Mouse (Mus musculus): ENCODE measurements at regions not wholly inside any gene's neighbourhood (a gene's known extent, or its start where the extent isn't known, plus 50 kb on each side); places are given as distances from the start of the nearest gene placed in this dataset.

GRCm38 (mm10) chr5:37980692-37981091, 57.9 kb upstream of the Stx18 start:
- Histone ChIP-seq H3K27ac (ENCODE audit: control insufficient read depth, insufficient read depth, low read depth, low read length) (no peak overlapping the region), H3K4me1 (ENCODE audit: control insufficient read depth, insufficient read depth, low read length) (no peaks in the 10 kb centered on the region; the same call in 1 of the 2 replicates), H3K36me3 (ENCODE audit: control insufficient read depth, insufficient read depth, low read length) (no peaks in the 10 kb centered on the region), H3K27me3 (ENCODE audit: control insufficient read depth, insufficient read depth, low read length) (no peaks in the 10 kb centered on the region), H3K4me3 (ENCODE audit: control insufficient read depth, low read depth, low read length) (no peak overlapping the region; the same call in 1 of the 2 replicates)
- TF ChIP-seq CTCF (IDR thresholded peaks at IDR 0.05; ENCODE audit: control insufficient read depth, insufficient read depth, insufficient replicate concordance, low read depth, low read length) = no peak
- no peak for TF ChIP-seq POLR2A (IDR thresholded peaks at IDR 0.05; ENCODE audit: control insufficient read depth, low read depth, low read length)

GRCm38 (mm10) chr5:37976943-37977434, 61.6 kb upstream of the Stx18 start:
- no peak overlapping the region for H3K27ac ChIP-seq (ENCODE audit: control insufficient read depth, insufficient read depth, low read depth, low read length)
- H3K4me3 ChIP-seq (ENCODE audit: control insufficient read depth, low read depth, low read length) = no peak overlapping the region
- H3K36me3 ChIP-seq (ENCODE audit: control insufficient read depth, insufficient read depth, low read length) = no peaks in the 10 kb centered on the region
- TF ChIP-seq POLR2A (IDR thresholded peaks at IDR 0.05; ENCODE audit: control insufficient read depth, low read depth, low read length) (no peak), CTCF (IDR thresholded peaks at IDR 0.05; ENCODE audit: control insufficient read depth, insufficient read depth, insufficient replicate concordance, low read depth, low read length) (no peak)
- peaks cover 3% of the 10 kb centered on the region for H3K4me1 ChIP-seq (ENCODE audit: control insufficient read depth, insufficient read depth, low read length)
- H3K27me3 ChIP-seq (ENCODE audit: control insufficient read depth, insufficient read depth, low read length) = no peaks in the 10 kb centered on the region

- TF ChIP-seq POLR2A (IDR thresholded peaks at IDR 0.05; ENCODE audit: control insufficient read depth, low read depth, low read length) (no peak), CTCF (IDR thresholded peaks at IDR 0.05; ENCODE audit: control insufficient read depth, insufficient read depth, insufficient replicate concordance, low read depth, low read length) (no peak)
- H3K4me3 ChIP-seq (ENCODE audit: control insufficient read depth, low read depth, low read length) = no peak overlapping the region
- H3K4me1 ChIP-seq (ENCODE audit: control insufficient read depth, insufficient read depth, low read length) = peaks cover 8% of the 10 kb centered on the region
- no peaks in the 10 kb centered on the region for H3K27me3 ChIP-seq (ENCODE audit: control insufficient read depth, insufficient read depth, low read length)
- H3K27ac ChIP-seq (ENCODE audit: control insufficient read depth, insufficient read depth, low read depth, low read length) = no peak overlapping the region
- no peaks in the 10 kb centered on the region for H3K36me3 ChIP-seq (ENCODE audit: control insufficient read depth, insufficient read depth, low read length)
These were observed 65.5 kb upstream of the Stx18 start for GRCm38 (mm10) chr5:37972980-37973545.

GRCm38 (mm10) chr5:37971724-37972123, 66.8 kb upstream of the Stx18 start:
- no peak; the same call in 1 of the 2 replicates for TF ChIP-seq POLR2A (IDR thresholded peaks at IDR 0.05; ENCODE audit: control insufficient read depth, low read depth, low read length)
- no peak for TF ChIP-seq CTCF (IDR thresholded peaks at IDR 0.05; ENCODE audit: control insufficient read depth, insufficient read depth, insufficient replicate concordance, low read depth, low read length)
- Histone ChIP-seq H3K27ac (ENCODE audit: control insufficient read depth, insufficient read depth, low read depth, low read length) (no peak overlapping the region), H3K36me3 (ENCODE audit: control insufficient read depth, insufficient read depth, low read length) (no peaks in the 10 kb centered on the region), H3K4me3 (ENCODE audit: control insufficient read depth, low read depth, low read length) (peak overlapping the region; percentile 84), H3K27me3 (ENCODE audit: control insufficient read depth, insufficient read depth, low read length) (no peaks in the 10 kb centered on the region), H3K4me1 (ENCODE audit: control insufficient read depth, insufficient read depth, low read length) (peaks cover 10% of the 10 kb centered on the region)

GRCm38 (mm10) chr5:37968596-37968995, 69.9 kb upstream of the Stx18 start:
- Histone ChIP-seq H3K4me3 (ENCODE audit: control insufficient read depth, low read depth, low read length) (no peak overlapping the region), H3K27me3 (ENCODE audit: control insufficient read depth, insufficient read depth, low read length) (no peaks in the 10 kb centered on the region), H3K36me3 (ENCODE audit: control insufficient read depth, insufficient read depth, low read length) (no peaks in the 10 kb centered on the region), H3K27ac (ENCODE audit: control insufficient read depth, insufficient read depth, low read depth, low read length) (no peak overlapping the region), H3K4me1 (ENCODE audit: control insufficient read depth, insufficient read depth, low read length) (peaks cover 10% of the 10 kb centered on the region)
- TF ChIP-seq POLR2A (IDR thresholded peaks at IDR 0.05; ENCODE audit: control insufficient read depth, low read depth, low read length) (no peak), CTCF (IDR thresholded peaks at IDR 0.05; ENCODE audit: control insufficient read depth, insufficient read depth, insufficient replicate concordance, low read depth, low read length) (no peak)

- TF ChIP-seq POLR2A (IDR thresholded peaks at IDR 0.05; ENCODE audit: control insufficient read depth, low read depth, low read length) = no peak
- TF ChIP-seq CTCF (IDR thresholded peaks at IDR 0.05; ENCODE audit: control insufficient read depth, insufficient read depth, insufficient replicate concordance, low read depth, low read length) = no peak
- Histone ChIP-seq H3K27me3 (ENCODE audit: control insufficient read depth, insufficient read depth, low read length) (no peaks in the 10 kb centered on the region), H3K36me3 (ENCODE audit: control insufficient read depth, insufficient read depth, low read length) (no peaks in the 10 kb centered on the region), H3K4me1 (ENCODE audit: control insufficient read depth, insufficient read depth, low read length) (peaks cover 10% of the 10 kb centered on the region), H3K4me3 (ENCODE audit: control insufficient read depth, low read depth, low read length) (no peak overlapping the region), H3K27ac (ENCODE audit: control insufficient read depth, insufficient read depth, low read depth, low read length) (no peak overlapping the region)
These were observed 70.6 kb upstream of the Stx18 start for GRCm38 (mm10) chr5:37967914-37968375.

- H3K4me1 ChIP-seq (ENCODE audit: control insufficient read depth, insufficient read depth, low read length) = peaks cover 10% of the 10 kb centered on the region
- H3K36me3 ChIP-seq (ENCODE audit: control insufficient read depth, insufficient read depth, low read length) = no peaks in the 10 kb centered on the region
- TF ChIP-seq POLR2A (IDR thresholded peaks at IDR 0.05; ENCODE audit: control insufficient read depth, low read depth, low read length) (no peak), CTCF (IDR thresholded peaks at IDR 0.05; ENCODE audit: control insufficient read depth, insufficient read depth, insufficient replicate concordance, low read depth, low read length) (no peak)
- H3K27me3 ChIP-seq (ENCODE audit: control insufficient read depth, insufficient read depth, low read length) = no peaks in the 10 kb centered on the region
- H3K4me3 ChIP-seq (ENCODE audit: control insufficient read depth, low read depth, low read length) = no peak overlapping the region
- no peak overlapping the region for H3K27ac ChIP-seq (ENCODE audit: control insufficient read depth, insufficient read depth, low read depth, low read length)
These were observed 71.2 kb upstream of the Stx18 start for GRCm38 (mm10) chr5:37967106-37967913.

Data from testis, adult 2 months (tissue).